Mouse (Mus musculus) myocyte (in vitro differentiated cells): ENCODE results near the gene Sult2b1.

Source experiments
- E2F4 ChIP-seq: IDR thresholded peaks from one replicate; pipeline ENCODE4 v1.6.1; 2011; ENCODE audit warnings: mild to moderate bottlenecking, control low read depth, moderate library complexity; ENCODE audit not compliant: insufficient read depth
- MAX ChIP-seq: IDR thresholded peaks from one replicate; pipeline ENCODE4 v1.6.1; 2011; ENCODE audit warnings: low read depth, mild to moderate bottlenecking, control low read depth
- POLR2A ChIP-seq: IDR thresholded peaks from one replicate; pipeline ENCODE4 v1.6.1; 2011; ENCODE audit warnings: low read depth, mild to moderate bottlenecking, control low read depth, moderate library complexity; ENCODE audit not compliant: insufficient read length
- REST ChIP-seq: IDR thresholded peaks from one replicate; pipeline ENCODE4 v1.6.1; 2011; ENCODE audit warnings: mild to moderate bottlenecking, control low read depth, moderate library complexity; ENCODE audit not compliant: insufficient read depth, insufficient read length
- USF1 ChIP-seq: IDR thresholded peaks from one replicate; pipeline ENCODE4 v1.6.1; 2011; ENCODE audit warnings: low read depth, mild to moderate bottlenecking, control low read depth, moderate library complexity

DNA sequence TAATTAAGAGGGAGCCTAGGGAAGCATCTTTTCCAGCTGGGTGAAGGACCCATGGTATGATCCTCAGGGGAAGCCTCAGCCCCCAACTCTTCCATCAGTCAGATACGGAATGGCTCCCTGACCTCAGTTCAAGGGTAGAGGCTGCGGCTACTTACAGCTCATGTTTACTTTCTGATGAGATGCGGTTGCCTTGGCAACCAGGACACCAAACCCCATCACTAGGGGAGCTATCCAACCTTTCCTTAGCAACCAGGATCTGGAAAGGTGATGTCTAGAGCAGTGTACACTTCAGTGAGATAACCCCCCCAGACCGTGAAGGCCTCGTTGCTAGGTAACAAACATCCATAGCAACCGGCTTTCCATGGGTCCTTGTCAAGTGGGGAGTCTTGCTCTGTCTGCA, 75.4 kb downstream of the Sult2b1 start:
- TF ChIP-seq USF1 = no peak
- no peak for TF ChIP-seq E2F4
- TF ChIP-seq MAX = no peak
- TF ChIP-seq REST = no peak
- TF ChIP-seq POLR2A = no peak
